Mouse (Mus musculus) thymus, postnatal 4 days (tissue): ENCODE data around the gene Rptor.

ENCODE experiments used
- DNase-seq: peaks from one replicate; pipeline ENCODE4 v3.0.0; 2021

The Rptor gene

GRCm38 (mm10) chr11:119692196-119692910 is 89.6 kb downstream of the Rptor start:
- no peak for DNase-seq

GRCm38 (mm10) chr11:119692911-119693261 is 90.2 kb downstream of the Rptor start:
- no peak for DNase-seq

GRCm38 (mm10) chr11:119694146-119694860 is 91.6 kb downstream of the Rptor start:
- no peak for DNase-seq

GRCm38 (mm10) chr11:119696401-119696800 is 93.7 kb downstream of the Rptor start:
- DNase-seq = no peak

GRCm38 (mm10) chr11:119705381-119706066 is 102.8 kb downstream of the Rptor start:
- no peak for DNase-seq

- no peak for DNase-seq
Observed at GRCm38 (mm10) chr11:119707259-119707658, 104.6 kb downstream of the Rptor start.

- no peak for DNase-seq
Observed at GRCm38 (mm10) chr11:119709239-119709638, 106.5 kb downstream of the Rptor start.

GRCm38 (mm10) chr11:119710338-119710737 is 107.6 kb downstream of the Rptor start:
- no peak for DNase-seq

- no peak for DNase-seq
Observed at GRCm38 (mm10) chr11:119710822-119711221, 108.1 kb downstream of the Rptor start.

GRCm38 (mm10) chr11:119715437-119715836 is 112.7 kb downstream of the Rptor start:
- DNase-seq = no peak

GRCm38 (mm10) chr11:119715841-119716596 is 113.3 kb downstream of the Rptor start:
- no peak for DNase-seq

- DNase-seq = no peak
Observed at GRCm38 (mm10) chr11:119718115-119718514, 115.4 kb downstream of the Rptor start.

GRCm38 (mm10) chr11:119720101-119721048 is 117.7 kb downstream of the Rptor start:
- no peak for DNase-seq

GRCm38 (mm10) chr11:119724709-119725108 is 122.0 kb downstream of the Rptor start:
- DNase-seq = no peak

- DNase-seq = no peak
Observed at GRCm38 (mm10) chr11:119731382-119731781, 128.7 kb downstream of the Rptor start.

GRCm38 (mm10) chr11:119732362-119732761 is 129.7 kb downstream of the Rptor start:
- DNase-seq = no peak

- DNase-seq = no peak
Observed at GRCm38 (mm10) chr11:119732961-119733656, 130.4 kb downstream of the Rptor start.

- DNase-seq = no peak
Observed at GRCm38 (mm10) chr11:119733657-119733990, 130.9 kb downstream of the Rptor start.

GRCm38 (mm10) chr11:119735152-119735551 is 132.4 kb downstream of the Rptor start:
- DNase-seq = no peak

- DNase-seq = no peak
Observed at GRCm38 (mm10) chr11:119738990-119739846, 136.5 kb downstream of the Rptor start.
